ENCODE assay signal across 9 mouse cellular contexts in genomic region chr1:155051701-155052127, GRCm38 (mm10). TPM values are rescaled to one million over a fixed set of nuclear protein-coding genes. Genes with fewer than 3 reads are reported as not detected.
DNase-seq lines count a peak whose midpoint lies in the region; ATAC-seq lines count a peak whose summit lies in the region.
"Had no signal": no experiment of that assay in that cellular context is flagged by ENCODE, and none has a peak within 500 bp of the region (broad histone marks: within the 10 kb centered on the region; RNA-seq: fewer than 3 reads in every experiment).

No protein-coding gene starts in this region.

- no peak overlapping the region for H3K4me3 ChIP-seq in heart, embryonic 15.5 days
- no peak overlapping the region for H3K4me3 ChIP-seq in stomach, embryonic 16.5 days (replicated peaks; ENCODE audit: low read length)
- H3K4me3 ChIP-seq: erythroblast, embryonic 14.5 days had no signal

- 0 out of 2 replicates have a peak overlapping the region, but pooled peaks have one; percentile 3 for H3K4me2 ChIP-seq in heart, embryonic 15.5 days
- no peak overlapping the region for H3K4me2 ChIP-seq in stomach, embryonic 16.5 days (ENCODE audit: low read depth, low read length)

- peak; percentile 34 for ATAC-seq in heart, embryonic 15.5 days (replicated peaks; ENCODE audit: insufficient number of reproducible peaks, insufficient read depth, low FRiP score, low read depth)
- ATAC-seq in stomach, embryonic 16.5 days (ENCODE audit: insufficient read depth, low FRiP score) = no peak

- peaks cover 65% of the 10 kb centered on the region for H3K4me1 ChIP-seq in heart, embryonic 15.5 days (replicated peaks)
- H3K4me1 ChIP-seq in stomach, embryonic 16.5 days (ENCODE audit: control insufficient read depth, insufficient read depth, low read length) = peaks cover 45% of the 10 kb centered on the region

- H3K9me3 ChIP-seq in heart, embryonic 15.5 days (replicated peaks) = no peaks in the 10 kb centered on the region
- H3K9me3 ChIP-seq in stomach, embryonic 16.5 days (replicated peaks; ENCODE audit: control insufficient read depth, low read length) = no peaks in the 10 kb centered on the region

- peak overlapping the region; percentile 83 for H3K27ac ChIP-seq in heart, embryonic 15.5 days
- H3K27ac ChIP-seq in stomach, embryonic 16.5 days (ENCODE audit: low read length) = peak overlapping the region; percentile 67

- no peaks in the 10 kb centered on the region for H3K27me3 ChIP-seq in heart, embryonic 15.5 days
- no peaks in the 10 kb centered on the region for H3K27me3 ChIP-seq in stomach, embryonic 16.5 days (ENCODE audit: control insufficient read depth, insufficient read depth, low read length)

- 35% methylated on average over 10 of the region's 10 CpGs for WGBS in heart, embryonic 15.5 days
- WGBS in stomach, embryonic 16.5 days = 48% methylated on average over 10 of the region's 10 CpGs

- peak overlapping the region; percentile 26; the same call in 1 of the 2 replicates for H3K9ac ChIP-seq in heart, embryonic 15.5 days
- H3K9ac ChIP-seq in stomach, embryonic 16.5 days (ENCODE audit: low read length) = peak overlapping the region; percentile 51

- H3K36me3 ChIP-seq in heart, embryonic 15.5 days = no peaks in the 10 kb centered on the region
- no peaks in the 10 kb centered on the region for H3K36me3 ChIP-seq in stomach, embryonic 16.5 days (ENCODE audit: control insufficient read depth, insufficient read depth, low read length)

- peak; percentile 45 for DNase-seq in kidney, adult 18-20 months
- DNase-seq in kidney, postnatal 14 days = no peak
- DNase-seq in cerebellum, postnatal 36 days = peak; percentile 62 to 66
- DNase-seq in kidney, postnatal 25 days = peak; percentile 42 to 56
- no peak for DNase-seq in thymus, postnatal 14 days
- DNase-seq in ovary, postnatal 14 days (ENCODE audit: low spot score) = no peak

RNA-seq across cellular contexts. Expression of gene Ier5, which starts 47.7 kb away (rescaled TPM):
- 5.0 and 5.5 TPM in 2 replicates for polyA plus RNA-seq in heart, embryonic 15.5 days (2015; fragmentation: Nextera tagmentation; extraction: Ambion mirVana)
- polyA plus RNA-seq in stomach, embryonic 16.5 days (2015; fragmentation: Nextera tagmentation; extraction: Ambion mirVana) = 2.0 and 2.5 TPM in 2 replicates

Comparison
In these comparisons a context has a peak if more than half of its experiments do, and no peak if none do; other contexts are left out.
1. DNase-seq: peak in kidney, adult 18-20 months (single experiment), cerebellum, postnatal 36 days (2 of 2) and kidney, postnatal 25 days (2 of 2); none in kidney, postnatal 14 days (single experiment), thymus, postnatal 14 days (single experiment) and ovary, postnatal 14 days (single experiment).